Mouse (Mus musculus) CH12.LX (cell line): ENCODE measurements around the gene Drd1.

Source experiments
- CTCF ChIP-seq, 2 experiments: IDR thresholded peaks in 1 of 2; conservative IDR thresholded peaks in 1 of 2; 2 replicates each; pipeline ENCODE4 v1.5.1; 2011 to 2012; ENCODE audit warnings: low read depth in 2 of 2, low read length in 2 of 2, improper control_type of control experiment in 1 of 2, inconsistent platforms in 1 of 2, mild to moderate bottlenecking in 1 of 2, moderate library complexity in 1 of 2
- EP300 ChIP-seq: IDR thresholded peaks from 2 replicates; pipeline ENCODE4 v1.6.1; 2011; ENCODE audit warnings: low read length, improper control_type of control experiment
- HCFC1 ChIP-seq: IDR thresholded peaks from 2 replicates; pipeline ENCODE4 v1.6.1; 2012; ENCODE audit warnings: low read depth, mild to moderate bottlenecking, inconsistent platforms, low read length, improper control_type of control experiment
- MAFK ChIP-seq: IDR thresholded peaks from 2 replicates; pipeline ENCODE4 v1.6.1; 2011; ENCODE audit warnings: low read length, improper control_type of control experiment; ENCODE audit not compliant: insufficient replicate concordance
- POLR2A ChIP-seq: IDR thresholded peaks from 2 replicates; pipeline ENCODE4 v1.6.1; 2011; ENCODE audit warnings: low read depth, mild to moderate bottlenecking, improper control_type of control experiment, low read length
- TCF12 ChIP-seq: IDR thresholded peaks from 2 replicates; pipeline ENCODE4 v1.6.1; 2014; ENCODE audit warnings: low read depth, mild to moderate bottlenecking, inconsistent platforms, low read length, improper control_type of control experiment
- ZKSCAN1 ChIP-seq: IDR thresholded peaks from 2 replicates; pipeline ENCODE4 v1.6.1; 2012; ENCODE audit warnings: low read depth, inconsistent platforms, low read length, improper control_type of control experiment, borderline replicate concordance

GRCm38 (mm10) chr13:54076762-54077460 is 21.4 kb upstream of the Drd1 start:
- TF ChIP-seq ZKSCAN1, result no peak
- no peak for TF ChIP-seq EP300
- TF ChIP-seq CTCF (conservative IDR thresholded peaks at IDR 0.05 in 1 of 2, IDR thresholded peaks at IDR 0.05 in 1 of 2; ENCODE audit: low read depth in 2 of 2, low read length in 2 of 2), result no peak
- TF ChIP-seq POLR2A, result no peak
- TF ChIP-seq TCF12, result no peak
- no peak for TF ChIP-seq MAFK
- TF ChIP-seq HCFC1, result no peak
